Mouse (Mus musculus) hindbrain, embryonic 15.5 days (tissue): ENCODE data around the gene Cep128. TPM values are rescaled to one million over a fixed set of nuclear protein-coding genes. Genes with fewer than 3 reads are reported as not detected.

Experiments used
- ATAC-seq: fragments of 200-750 bp; cut with Nextera tagmentation; 2 replicates; pipeline ENCODE4 v1.8.0; 2017; ENCODE audit warnings: low read depth, moderate number of reproducible peaks, moderate TSS enrichment; ENCODE audit not compliant: low FRiP score
- H3K27ac ChIP-seq: fragments of 300-500 bp; sonication (generic); replicated peaks from 2 replicates; pipeline ENCODE4 v1.5.1; 2015; ENCODE audit warnings: mild to moderate bottlenecking, inconsistent platforms
- H3K27me3 ChIP-seq: fragments of 300-500 bp; sonication (generic); 2 replicates; pipeline ENCODE4 v1.6.1; 2015; ENCODE audit warnings: control low read depth, inconsistent platforms
- H3K36me3 ChIP-seq: fragments of 300-500 bp; sonication (generic); 2 replicates; pipeline ENCODE4 v1.6.1; 2015; ENCODE audit warnings: control low read depth, inconsistent platforms
- H3K4me1 ChIP-seq: fragments of 300-500 bp; sonication (generic); replicated peaks from 2 replicates; pipeline ENCODE4 v1.6.1; 2015; ENCODE audit warnings: control low read depth, inconsistent platforms
- H3K4me2 ChIP-seq: fragments of 300-500 bp; sonication (generic); 2 replicates; pipeline ENCODE4 v1.6.1; 2015; ENCODE audit warnings: moderate library complexity, mild to moderate bottlenecking, inconsistent platforms
- H3K4me3 ChIP-seq: fragments of 300-500 bp; sonication (generic); 2 replicates; pipeline ENCODE4 v1.5.1; 2015; ENCODE audit warnings: mild to moderate bottlenecking, inconsistent platforms
- H3K9ac ChIP-seq: fragments of 300-500 bp; sonication (generic); 2 replicates; pipeline ENCODE4 v1.6.1; 2015; ENCODE audit warnings: inconsistent platforms
- H3K9me3 ChIP-seq: fragments of 300-500 bp; sonication (generic); 2 replicates; pipeline ENCODE4 v1.6.1; 2016; ENCODE audit warnings: control low read depth, inconsistent platforms
- WGBS: fragments of 180-500 bp; shearing (Covaris S2); methylation state at CpG from one replicate; pipeline ENCODE4 v1.1.7; 2015; 5-methylcytosine and 5-hydroxymethylcytosine counted together
- polyA plus RNA-seq: library from polyadenylated mRNA; unstranded; fragments of >200 nt; fragmentation: Nextera tagmentation; extraction: Ambion mirVana; gene quantifications from 2 replicates; pipeline ENCODE4 v1.2.1, GENCODE M21; 2015

The Cep128 gene
- polyA plus RNA-seq, 1 experiment from 2014 or later = 3.6 TPM

- 90% methylated on average over 6 of the region's 6 CpGs for WGBS
- no peak overlapping the region for H3K4me2 ChIP-seq
These were observed 223.0 kb downstream of the Cep128 start for GRCm38 (mm10) chr12:91161015-91161730.

GRCm38 (mm10) chr12:91158481-91158880, 225.7 kb downstream of the Cep128 start:
- H3K9me3 ChIP-seq = no peaks in the 10 kb centered on the region
- WGBS = 50% methylated on average over 2 of the region's 2 CpGs
- no peaks in the 10 kb centered on the region for H3K27me3 ChIP-seq
- no peak overlapping the region for H3K27ac ChIP-seq
- no peak overlapping the region for H3K4me3 ChIP-seq
- H3K9ac ChIP-seq = no peak overlapping the region
- H3K36me3 ChIP-seq = no peaks in the 10 kb centered on the region
- no peak for ATAC-seq
- H3K4me1 ChIP-seq = no peaks in the 10 kb centered on the region
- no peak overlapping the region for H3K4me2 ChIP-seq

More at GRCm38 (mm10) chr12:91161015-91161730, 223.0 kb downstream of the Cep128 start:
- no peaks in the 10 kb centered on the region for H3K4me1 ChIP-seq
- no peaks in the 10 kb centered on the region for H3K9me3 ChIP-seq
- no peak overlapping the region for H3K27ac ChIP-seq
- no peak for ATAC-seq
- H3K36me3 ChIP-seq = no peaks in the 10 kb centered on the region
- no peak overlapping the region for H3K4me3 ChIP-seq
- no peaks in the 10 kb centered on the region for H3K27me3 ChIP-seq
- no peak overlapping the region for H3K9ac ChIP-seq

GRCm38 (mm10) chr12:91154052-91154451, 230.2 kb downstream of the Cep128 start:
- ATAC-seq = no peak

GRCm38 (mm10) chr12:91149152-91149551, 235.1 kb downstream of the Cep128 start:
- Histone ChIP-seq H3K27me3 (no peaks in the 10 kb centered on the region), H3K4me1 (no peaks in the 10 kb centered on the region), H3K9me3 (no peaks in the 10 kb centered on the region), H3K4me3 (no peak overlapping the region), H3K4me2 (no peak overlapping the region), H3K9ac (no peak overlapping the region), H3K36me3 (no peaks in the 10 kb centered on the region), H3K27ac (no peak overlapping the region)
- ATAC-seq = no peak
- WGBS = 41% methylated on average over 3 of the region's 3 CpGs

More at GRCm38 (mm10) chr12:91154052-91154451, 230.2 kb downstream of the Cep128 start:
- no peaks in the 10 kb centered on the region for H3K36me3 ChIP-seq
- H3K9ac ChIP-seq = no peak overlapping the region
- H3K4me1 ChIP-seq = no peaks in the 10 kb centered on the region
- no peaks in the 10 kb centered on the region for H3K27me3 ChIP-seq
- no peak overlapping the region for H3K27ac ChIP-seq
- no peak overlapping the region for H3K4me2 ChIP-seq
- H3K4me3 ChIP-seq = no peak overlapping the region
- WGBS = 75% methylated on average over 7 of the region's 7 CpGs
- H3K9me3 ChIP-seq = no peaks in the 10 kb centered on the region

- Histone ChIP-seq H3K27ac (no peak overlapping the region), H3K9me3 (no peaks in the 10 kb centered on the region), H3K36me3 (no peaks in the 10 kb centered on the region), H3K4me2 (no peak overlapping the region), H3K9ac (no peak overlapping the region), H3K4me1 (no peaks in the 10 kb centered on the region), H3K4me3 (no peak overlapping the region), H3K27me3 (no peaks in the 10 kb centered on the region)
- ATAC-seq = no peak
- WGBS = 73% methylated on average over 8 of the region's 8 CpGs
These were observed 249.3 kb downstream of the Cep128 start for GRCm38 (mm10) chr12:91134740-91135517.

- no peak overlapping the region for H3K4me2 ChIP-seq
- H3K36me3 ChIP-seq = no peaks in the 10 kb centered on the region
- H3K4me1 ChIP-seq = no peaks in the 10 kb centered on the region
- no peaks in the 10 kb centered on the region for H3K9me3 ChIP-seq
- no peak overlapping the region for H3K27ac ChIP-seq
- no peak for ATAC-seq
- 85% methylated on average over 3 of the region's 3 CpGs for WGBS
- H3K27me3 ChIP-seq = no peaks in the 10 kb centered on the region
- no peak overlapping the region for H3K4me3 ChIP-seq
- no peak overlapping the region for H3K9ac ChIP-seq
These were observed 269.2 kb downstream of the Cep128 start for GRCm38 (mm10) chr12:91115054-91115453.

- no peak overlapping the region for H3K4me2 ChIP-seq
- no peaks in the 10 kb centered on the region for H3K36me3 ChIP-seq
- H3K27me3 ChIP-seq = no peaks in the 10 kb centered on the region
- H3K27ac ChIP-seq = no peak overlapping the region
- no peak overlapping the region for H3K9ac ChIP-seq
- 42% methylated on average over 4 of the region's 4 CpGs for WGBS
- H3K4me1 ChIP-seq = no peaks in the 10 kb centered on the region
- no peak for ATAC-seq
- H3K9me3 ChIP-seq = no peaks in the 10 kb centered on the region
- H3K4me3 ChIP-seq = no peak overlapping the region
These were observed 280.9 kb downstream of the Cep128 start for GRCm38 (mm10) chr12:91103316-91103715.

GRCm38 (mm10) chr12:91097869-91098268, 286.3 kb downstream of the Cep128 start:
- WGBS = 43% methylated on average over 6 of the region's 6 CpGs
- Histone ChIP-seq H3K27me3 (no peaks in the 10 kb centered on the region), H3K9me3 (no peaks in the 10 kb centered on the region), H3K36me3 (no peaks in the 10 kb centered on the region), H3K4me2 (no peak overlapping the region), H3K9ac (no peak overlapping the region), H3K4me3 (no peak overlapping the region), H3K4me1 (0 out of 2 replicates have a peak, but pooled peaks cover 7% of the 10 kb centered on the region), H3K27ac (no peak overlapping the region)
- no peak for ATAC-seq

- H3K4me1 ChIP-seq = 0 out of 2 replicates have a peak, but pooled peaks cover 7% of the 10 kb centered on the region
- H3K27ac ChIP-seq = no peak overlapping the region
- H3K4me3 ChIP-seq = no peak overlapping the region
- H3K27me3 ChIP-seq = no peaks in the 10 kb centered on the region
- H3K9ac ChIP-seq = no peak overlapping the region
- no peaks in the 10 kb centered on the region for H3K9me3 ChIP-seq
- ATAC-seq = no peak
- 95% methylated on average over 6 of the region's 6 CpGs for WGBS
- no peaks in the 10 kb centered on the region for H3K36me3 ChIP-seq
- H3K4me2 ChIP-seq = no peak overlapping the region
These were observed 288.0 kb downstream of the Cep128 start for GRCm38 (mm10) chr12:91096197-91096596.

GRCm38 (mm10) chr12:91088271-91088670, 295.9 kb downstream of the Cep128 start:
- ATAC-seq = no peak
- Histone ChIP-seq H3K27ac (no peak overlapping the region), H3K36me3 (no peaks in the 10 kb centered on the region), H3K9me3 (no peaks in the 10 kb centered on the region), H3K4me3 (no peak overlapping the region), H3K4me1 (no peaks in the 10 kb centered on the region; the same call in 1 of the 2 replicates), H3K9ac (no peak overlapping the region), H3K4me2 (no peak overlapping the region), H3K27me3 (no peaks in the 10 kb centered on the region)
- 85% methylated on average over 4 of the region's 4 CpGs for WGBS

GRCm38 (mm10) chr12:91085967-91086366, 298.2 kb downstream of the Cep128 start:
- H3K4me1 ChIP-seq = no peaks in the 10 kb centered on the region; the same call in 1 of the 2 replicates
- no peak overlapping the region for H3K4me3 ChIP-seq
- no peaks in the 10 kb centered on the region for H3K9me3 ChIP-seq
- ATAC-seq = no peak
- no peaks in the 10 kb centered on the region for H3K27me3 ChIP-seq
- no peak overlapping the region for H3K4me2 ChIP-seq
- WGBS = 84% methylated on average over 9 of the region's 9 CpGs
- H3K36me3 ChIP-seq = no peaks in the 10 kb centered on the region
- H3K9ac ChIP-seq = no peak overlapping the region
- H3K27ac ChIP-seq = no peak overlapping the region

- no peaks in the 10 kb centered on the region for H3K27me3 ChIP-seq
- 92% methylated on average over 5 of the region's 5 CpGs for WGBS
- no peaks in the 10 kb centered on the region for H3K9me3 ChIP-seq
- no peak overlapping the region for H3K9ac ChIP-seq
- no peak for ATAC-seq
- no peaks in the 10 kb centered on the region for H3K4me1 ChIP-seq
- no peak overlapping the region for H3K4me2 ChIP-seq
- no peaks in the 10 kb centered on the region for H3K36me3 ChIP-seq
- no peak overlapping the region for H3K27ac ChIP-seq
- H3K4me3 ChIP-seq = no peak overlapping the region
These were observed 308.6 kb downstream of the Cep128 start for GRCm38 (mm10) chr12:91075600-91075999.
